Mouse (Mus musculus) ES-E14 (cell line): ENCODE measurements around the gene Gnat3. TPM values are rescaled to one million over a fixed set of nuclear protein-coding genes. Genes with fewer than 3 reads are reported as not detected.

ENCODE experiments used
- DNase-seq: peaks from one replicate; pipeline ENCODE4 v3.0.0-alpha.2; 2013; ENCODE audit warnings: low read depth, low spot score
- H3K27ac ChIP-seq: 2 replicates; pipeline ENCODE4 v1.5.1; 2012; ENCODE audit warnings: low read depth, mild to moderate bottlenecking, low read length, moderate library complexity, mixed read lengths; ENCODE audit not compliant: poor library complexity, insufficient read depth, severe bottlenecking
- H3K36me3 ChIP-seq: 2 replicates; pipeline ENCODE4 v1.6.1; 2012; ENCODE audit warnings: mild to moderate bottlenecking, low read length, moderate library complexity, mixed read lengths; ENCODE audit not compliant: control insufficient read depth, poor library complexity, insufficient read depth, severe bottlenecking
- H3K4me1 ChIP-seq, 2 experiments: fragments of 150-350 bp in 1 of 2; sonication (generic) in 1 of 2; 2 replicates each; pipeline ENCODE4 v1.6.1; 2012; ENCODE audit warnings: low read length in 2 of 2, mild to moderate bottlenecking in 1 of 2, mixed read lengths in 1 of 2; ENCODE audit not compliant: control insufficient read depth in 2 of 2, insufficient read depth in 2 of 2, poor library complexity in 1 of 2
- H3K4me3 ChIP-seq, 2 experiments: fragments of 150-350 bp in 1 of 2; sonication (generic) in 1 of 2; 2 replicates each; pipeline ENCODE4 v1.5.1; 2012; ENCODE audit warnings: low read length in 2 of 2, low read depth in 1 of 2, mild to moderate bottlenecking in 1 of 2, mixed read lengths in 1 of 2; ENCODE audit not compliant: insufficient read depth in 1 of 2, poor library complexity in 1 of 2, severe bottlenecking in 1 of 2
- H3K9ac ChIP-seq: 2 replicates; pipeline ENCODE4 v1.6.1; 2012; ENCODE audit warnings: low read depth, mild to moderate bottlenecking, low read length, mixed read lengths; ENCODE audit not compliant: poor library complexity, insufficient read depth, severe bottlenecking
- H3K9me3 ChIP-seq: fragments of 150-350 bp; sonication (generic); 2 replicates; pipeline ENCODE4 v1.6.1; 2012; ENCODE audit warnings: low read depth, mild to moderate bottlenecking, low read length; ENCODE audit not compliant: control insufficient read depth, insufficient read depth
- CHD2 ChIP-seq: IDR thresholded peaks from 2 replicates; pipeline ENCODE4 v1.6.1; 2014; ENCODE audit warnings: mild to moderate bottlenecking, low read depth, low read length, inconsistent platforms
- HCFC1 ChIP-seq: IDR thresholded peaks from 2 replicates; pipeline ENCODE4 v1.6.1; 2012; ENCODE audit warnings: low read length, inconsistent platforms, borderline replicate concordance; ENCODE audit not compliant: insufficient read depth
- MAFK ChIP-seq: IDR thresholded peaks from 2 replicates; pipeline ENCODE4 v1.6.1; 2014; ENCODE audit warnings: mild to moderate bottlenecking, low read depth, low read length, inconsistent platforms; ENCODE audit not compliant: insufficient read depth
- ZC3H11A ChIP-seq: IDR thresholded peaks from 2 replicates; pipeline ENCODE4 v1.6.1; 2012; ENCODE audit warnings: low read depth, mild to moderate bottlenecking, inconsistent platforms, low read length, borderline replicate concordance
- ZNF384 ChIP-seq: IDR thresholded peaks from 2 replicates; pipeline ENCODE4 v1.6.1; 2012; ENCODE audit warnings: low read depth, low read length, inconsistent platforms
- in situ Hi-C, 2 experiments: fragments of 600-800 bp; cut with MboI; formaldehyde crosslinking; loops; one replicate each; pipeline ENCODE4 v1.15.1; 2025; ENCODE audit warnings: low sequenced_read_pairs in 2 of 2, inconsistent platforms in 1 of 2; ENCODE audit not compliant: unreplicated experiment in 2 of 2
- total RNA-seq: library from RNA; depleted of rRNA; stranded (reverse); fragments of 300-350 nt; gene quantifications from 2 replicates; pipeline ENCODE4 v1.2.3, GENCODE M21; 2012; rRNA removed

The Gnat3 gene
- total RNA-seq, 1 experiment: not detected

DNA sequence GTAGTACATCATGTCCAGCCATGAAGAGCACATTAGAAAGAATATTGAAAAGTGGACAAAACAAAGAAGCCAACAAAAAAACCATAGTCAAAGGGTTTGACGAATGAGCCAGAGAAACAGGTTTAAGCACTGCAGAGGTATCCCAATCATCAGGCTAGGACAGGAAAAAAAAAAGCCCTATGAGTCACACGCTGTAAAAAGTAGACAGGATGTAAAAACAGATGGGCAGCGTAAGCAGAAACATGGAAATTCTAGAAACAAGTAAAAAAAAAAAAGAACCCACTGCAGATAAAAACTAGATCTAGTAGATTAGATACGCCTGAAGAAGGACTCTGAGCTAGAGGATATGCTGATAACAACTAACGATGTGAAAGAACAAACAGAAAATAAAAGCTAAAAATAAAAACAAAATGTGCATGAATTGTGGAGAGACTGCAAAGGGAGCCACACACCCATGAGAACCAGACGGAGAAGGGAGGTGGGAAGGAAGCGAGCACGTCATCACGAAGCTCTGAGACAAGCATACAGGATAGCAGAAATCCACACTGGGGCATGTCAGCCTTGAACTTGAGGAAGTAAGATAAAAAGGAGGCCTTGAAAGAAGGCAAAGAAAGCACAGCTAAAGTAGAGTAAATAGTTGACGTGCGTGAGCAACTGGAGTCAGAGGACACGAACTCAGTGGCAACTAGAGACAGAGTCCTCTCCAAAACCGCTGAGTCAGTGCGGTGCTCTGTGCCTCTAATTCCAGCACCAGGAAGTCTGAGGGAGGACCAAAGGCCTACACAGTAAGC lies 73.7 kb downstream of the Gnat3 start:
- H3K4me1 ChIP-seq: 0 out of 4 replicates have a peak, but pooled peaks cover 0 to 2% of the 10 kb centered on the region in 2 experiments
- TF ChIP-seq ZNF384 (no peak), HCFC1 (no peak), MAFK (peak; percentile 48; the same call in 1 of the 2 replicates)
- no peaks in the 10 kb centered on the region for H3K36me3 ChIP-seq
- no peak overlapping the region for H3K4me3 ChIP-seq
- H3K27ac ChIP-seq: no peak overlapping the region
- no peak for DNase-seq
- H3K9me3 ChIP-seq: no peaks in the 10 kb centered on the region
- H3K9ac ChIP-seq: no peak overlapping the region
- in situ Hi-C loops: no loop called here

DNA sequence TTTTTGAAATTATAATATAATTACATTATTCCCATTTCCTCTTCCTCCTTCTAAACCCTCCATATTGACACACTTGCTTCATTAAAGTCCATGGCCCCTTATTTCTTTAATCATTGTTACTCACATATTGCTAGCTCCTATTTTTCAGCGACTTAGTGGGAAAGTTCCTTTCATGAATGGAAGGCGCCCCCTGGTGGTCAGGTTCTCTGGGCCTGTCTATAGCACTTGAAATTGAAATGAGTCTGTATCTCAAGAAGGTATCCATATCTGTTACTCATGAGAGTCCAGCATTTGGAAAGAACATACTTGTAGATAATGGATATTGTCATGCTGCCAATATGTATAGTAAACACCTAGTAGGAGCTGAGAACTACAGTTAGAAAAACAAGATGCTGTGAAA lies 80.7 kb downstream of the Gnat3 start:
- peak; percentile 57 for DNase-seq
- no peak overlapping the region for H3K4me3 ChIP-seq
- in situ Hi-C loops: no loop called here
- no peaks in the 10 kb centered on the region for H3K36me3 ChIP-seq
- TF ChIP-seq CHD2 (no peak), ZC3H11A (peak; percentile 42; the same call in 1 of the 2 replicates), MAFK (no peak), ZNF384 (0 out of 2 replicates have a peak, but pooled peaks have one; percentile 12)
- H3K4me1 ChIP-seq: no peaks in the 10 kb centered on the region
- H3K9ac ChIP-seq: no peak overlapping the region
- H3K9me3 ChIP-seq: no peaks in the 10 kb centered on the region
- H3K27ac ChIP-seq: no peak overlapping the region

- DNase-seq: no peak
- no peak overlapping the region for H3K4me3 ChIP-seq
- no peak overlapping the region for H3K9ac ChIP-seq
- H3K36me3 ChIP-seq: no peaks in the 10 kb centered on the region
- no peak for TF ChIP-seq ZNF384
- TF ChIP-seq ZC3H11A: no peak
- TF ChIP-seq HCFC1: no peak
- TF ChIP-seq CHD2: no peak
- no peak for TF ChIP-seq MAFK
- H3K27ac ChIP-seq: no peak overlapping the region
- no peaks in the 10 kb centered on the region for H3K4me1 ChIP-seq
- in situ Hi-C loops: no loop called here
- H3K9me3 ChIP-seq: no peaks in the 10 kb centered on the region
Observed at GRCm38 (mm10) chr5:18048841-18049240, 86.5 kb downstream of the Gnat3 start.

DNA sequence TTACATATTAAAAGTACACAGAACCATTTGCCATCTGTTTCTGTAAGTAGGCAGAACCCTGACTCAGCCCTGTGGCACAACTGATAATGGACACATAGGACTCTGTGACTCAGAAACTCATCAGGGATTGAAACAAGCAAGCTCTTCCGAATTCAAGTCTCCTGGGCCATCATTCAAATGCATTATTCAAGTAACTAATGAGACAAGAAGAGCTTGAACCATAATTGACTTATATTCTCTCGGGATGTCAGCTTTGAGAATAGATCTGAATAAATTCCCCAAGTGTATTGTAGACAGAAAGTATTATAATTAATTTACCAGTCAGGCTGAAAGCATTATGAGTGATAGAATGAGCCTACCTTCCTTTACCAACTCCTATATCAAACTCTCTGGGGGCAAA lies 93.0 kb downstream of the Gnat3 start:
- no peak overlapping the region for H3K9ac ChIP-seq
- H3K4me1 ChIP-seq: no peaks in the 10 kb centered on the region
- TF ChIP-seq CHD2 (no peak), MAFK (no peak), ZC3H11A (no peak), HCFC1 (no peak), ZNF384 (no peak)
- H3K9me3 ChIP-seq: no peaks in the 10 kb centered on the region
- in situ Hi-C loops: no loop called here
- H3K27ac ChIP-seq: no peak overlapping the region
- H3K4me3 ChIP-seq: no peak overlapping the region
- no peak for DNase-seq
- H3K36me3 ChIP-seq: no peaks in the 10 kb centered on the region

Other genes starting within 250 kb of the Gnat3 start
- 0.11 and 0.62 TPM in 2 replicates for gene Cd36, start 73.7 kb upstream of the Gnat3 start, total RNA-seq